Mouse (Mus musculus) hindbrain, embryonic 13.5 days (tissue): ENCODE results near the gene Cxcl5. TPM values are rescaled to one million over a fixed set of nuclear protein-coding genes. Genes with fewer than 3 reads are reported as not detected.

ENCODE experiments used
- ATAC-seq: fragments of 200-750 bp; cut with Nextera tagmentation; 2 replicates; pipeline ENCODE4 v1.8.0; 2017; ENCODE audit warnings: moderate TSS enrichment; ENCODE audit not compliant: low FRiP score
- H3K27ac ChIP-seq: fragments of 300-500 bp; sonication (generic); 2 replicates; pipeline ENCODE4 v1.5.1; 2015; ENCODE audit warnings: inconsistent platforms, mild to moderate bottlenecking, moderate library complexity
- H3K27me3 ChIP-seq: fragments of 300-500 bp; sonication (generic); 2 replicates; pipeline ENCODE4 v1.6.1; 2015; ENCODE audit warnings: mild to moderate bottlenecking, inconsistent platforms
- H3K36me3 ChIP-seq: fragments of 300-500 bp; sonication (generic); 2 replicates; pipeline ENCODE4 v1.6.1; 2015; ENCODE audit warnings: mild to moderate bottlenecking, inconsistent platforms
- H3K4me1 ChIP-seq: fragments of 300-500 bp; sonication (generic); replicated peaks from 2 replicates; pipeline ENCODE4 v1.6.1; 2015; ENCODE audit warnings: inconsistent platforms
- H3K4me2 ChIP-seq: fragments of 300-500 bp; sonication (generic); 2 replicates; pipeline ENCODE4 v1.6.1; 2015; ENCODE audit warnings: inconsistent platforms, mild to moderate bottlenecking, moderate library complexity
- H3K4me3 ChIP-seq: fragments of 300-500 bp; sonication (generic); 2 replicates; pipeline ENCODE4 v1.5.1; 2015; ENCODE audit warnings: mild to moderate bottlenecking, inconsistent platforms
- H3K9ac ChIP-seq: fragments of 300-500 bp; sonication (generic); 2 replicates; pipeline ENCODE4 v1.6.1; 2015; ENCODE audit warnings: mild to moderate bottlenecking, inconsistent platforms
- H3K9me3 ChIP-seq: fragments of 300-500 bp; sonication (generic); 2 replicates; pipeline ENCODE4 v1.6.1; 2016; ENCODE audit warnings: inconsistent platforms
- WGBS: fragments of 180-500 bp; shearing (Covaris S2); methylation state at CpG from one replicate; pipeline ENCODE4 v1.1.7; 2015; 5-methylcytosine and 5-hydroxymethylcytosine counted together
- polyA plus RNA-seq: library from polyadenylated mRNA; unstranded; fragments of >200 nt; fragmentation: Nextera tagmentation; extraction: Ambion mirVana; gene quantifications from 2 replicates; pipeline ENCODE4 v1.2.1, GENCODE M21; 2015

Cxcl5 gene
- polyA plus RNA-seq, 1 experiment from 2014 or later = 0.14 TPM

- H3K36me3 ChIP-seq = no peaks in the 10 kb centered on the region
- no peak overlapping the region for H3K27ac ChIP-seq
- H3K9me3 ChIP-seq = no peaks in the 10 kb centered on the region
- H3K4me3 ChIP-seq = no peak overlapping the region
- H3K27me3 ChIP-seq = peaks cover 19% of the 10 kb centered on the region
- no peak for ATAC-seq
- no peak overlapping the region for H3K9ac ChIP-seq
- H3K4me2 ChIP-seq = no peak overlapping the region
- WGBS = 82% methylated on average over 12 of the region's 12 CpGs
- peaks cover 4% of the 10 kb centered on the region for H3K4me1 ChIP-seq
These were observed 4.9 kb downstream of the Cxcl5 start for GRCm38 (mm10) chr5:90763912-90764665.

- Histone ChIP-seq H3K27me3 (0 out of 2 replicates have a peak, but pooled peaks cover 8% of the 10 kb centered on the region), H3K9ac (no peak overlapping the region), H3K9me3 (no peaks in the 10 kb centered on the region), H3K27ac (no peak overlapping the region), H3K4me2 (no peak overlapping the region), H3K4me3 (no peak overlapping the region), H3K4me1 (no peaks in the 10 kb centered on the region), H3K36me3 (no peaks in the 10 kb centered on the region)
- ATAC-seq = no peak
- 85% methylated on average over 8 of the region's 8 CpGs for WGBS
These were observed 6.9 kb downstream of the Cxcl5 start for GRCm38 (mm10) chr5:90765821-90766606.

GRCm38 (mm10) chr5:90768218-90768617 lies 9.1 kb downstream of the Cxcl5 start, which contains the start of gene Ppbp:
Ppbp (plus strand) TSS chr5:90768518.
- no peak within 1 kb of the TSS for H3K4me3 ChIP-seq
- WGBS = 73% methylated on average over 3 of the region's 3 CpGs
- no peak within 1 kb of the TSS for H3K9ac ChIP-seq
- no peaks in the 10 kb centered on the region for H3K9me3 ChIP-seq
- no peaks in the 10 kb centered on the region for H3K4me1 ChIP-seq
- no peak within 1 kb of the TSS for H3K4me2 ChIP-seq
- ATAC-seq = no peak
- H3K36me3 ChIP-seq = no peaks in the 10 kb centered on the region
- no peak within 1 kb of the TSS for H3K27ac ChIP-seq
- no peaks in the 10 kb centered on the region for H3K27me3 ChIP-seq

DNA sequence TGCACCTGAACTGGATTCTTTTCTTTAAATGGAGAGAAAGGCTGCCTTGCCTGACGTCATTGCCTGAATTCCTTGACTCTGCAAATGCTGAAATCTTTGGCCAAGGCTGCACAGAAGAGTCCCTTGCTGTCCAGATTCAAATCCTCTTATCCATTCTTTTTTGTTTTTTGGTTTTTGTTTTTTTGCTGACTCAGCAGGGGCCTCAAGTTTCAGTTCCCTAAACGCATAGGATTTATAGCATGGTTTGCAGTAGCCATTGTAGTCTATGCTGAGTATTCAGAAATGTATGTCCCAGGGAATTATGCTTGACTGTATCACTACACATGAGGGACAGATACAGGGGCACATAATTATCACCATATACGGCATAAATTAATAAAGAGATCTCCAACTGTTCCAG lies 12.2 kb downstream of the Cxcl5 start:
- Histone ChIP-seq H3K9ac (no peak overlapping the region), H3K27ac (no peak overlapping the region), H3K27me3 (no peaks in the 10 kb centered on the region), H3K4me3 (no peak overlapping the region), H3K4me1 (no peaks in the 10 kb centered on the region), H3K9me3 (no peaks in the 10 kb centered on the region), H3K4me2 (no peak overlapping the region), H3K36me3 (no peaks in the 10 kb centered on the region)
- 85% methylated on average over 3 of the region's 3 CpGs for WGBS
- ATAC-seq = no peak

DNA sequence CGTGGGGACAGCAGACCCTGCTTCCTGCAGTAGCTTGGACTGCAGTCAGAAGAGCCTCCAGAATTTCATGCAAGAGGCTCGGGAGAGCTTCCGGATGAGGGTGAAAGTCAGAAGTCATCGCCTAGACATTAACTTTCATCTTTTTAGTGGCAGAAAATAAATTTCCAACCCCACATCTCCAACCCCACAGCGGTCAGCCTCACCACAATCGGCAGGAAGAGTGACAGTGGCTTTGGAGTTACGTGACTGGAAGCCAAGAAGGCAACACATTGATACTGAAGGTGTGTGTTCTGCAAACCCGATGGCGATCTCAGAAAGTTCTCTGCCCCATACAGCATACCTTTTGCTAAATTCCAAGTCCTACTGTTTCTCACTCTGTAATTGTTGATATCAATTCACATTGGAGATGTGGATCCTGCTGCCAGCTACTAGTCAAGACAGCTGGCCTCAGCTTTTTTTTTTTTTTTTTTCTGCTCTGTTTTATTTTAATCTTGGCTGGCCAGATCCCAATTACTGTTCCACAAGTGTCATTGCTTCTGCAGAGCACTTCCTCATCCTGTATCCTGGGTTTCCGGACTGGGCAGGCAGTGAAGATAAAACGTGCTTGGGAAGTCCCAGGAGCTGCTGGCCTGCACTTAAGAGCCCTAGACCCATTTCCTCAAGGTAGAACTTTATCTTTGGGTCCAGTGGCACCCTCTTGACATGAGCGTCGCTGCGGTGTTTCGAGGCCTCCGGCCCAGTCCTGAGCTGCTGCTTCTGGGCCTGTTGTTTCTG lies 12.9 kb downstream of the Cxcl5 start, which contains the start of gene Pf4:
Gene Pf4, plus strand, starts transcription at position 556 of the 774 bp plus-strand sequence.
- H3K9me3 ChIP-seq = no peaks in the 10 kb centered on the region
- WGBS = 88% methylated on average over 16 of the region's 16 CpGs
- no peak for ATAC-seq
- no peak within 1 kb of the TSS for H3K9ac ChIP-seq
- no peaks in the 10 kb centered on the region for H3K36me3 ChIP-seq
- H3K4me1 ChIP-seq = no peaks in the 10 kb centered on the region
- H3K4me3 ChIP-seq = no peak within 1 kb of the TSS
- H3K27me3 ChIP-seq = no peaks in the 10 kb centered on the region
- no peak within 1 kb of the TSS for H3K4me2 ChIP-seq
- no peak within 1 kb of the TSS for H3K27ac ChIP-seq

DNA sequence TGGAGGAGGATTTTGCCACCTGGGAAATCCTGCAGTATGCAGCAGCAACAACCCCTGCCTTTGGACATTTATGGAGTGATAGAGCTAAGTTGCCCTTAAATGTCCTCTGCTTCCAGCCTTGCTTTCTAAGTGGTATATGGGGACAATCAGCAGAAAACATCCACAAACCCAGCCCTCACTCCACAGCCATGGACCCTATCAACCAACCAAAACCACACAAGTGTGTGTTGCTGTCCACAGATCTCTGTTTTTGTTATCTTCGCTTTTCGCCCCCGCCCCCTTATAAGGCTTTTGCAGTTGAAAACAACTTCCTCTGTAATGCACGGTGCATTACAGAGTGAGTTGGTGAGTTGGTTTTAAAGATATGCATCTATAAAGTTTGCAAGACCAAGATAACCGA lies 16.4 kb downstream of the Cxcl5 start:
- H3K4me1 ChIP-seq = no peaks in the 10 kb centered on the region
- H3K27ac ChIP-seq = no peak overlapping the region
- H3K36me3 ChIP-seq = no peaks in the 10 kb centered on the region
- no peaks in the 10 kb centered on the region for H3K27me3 ChIP-seq
- no peak overlapping the region for H3K4me3 ChIP-seq
- H3K4me2 ChIP-seq = no peak overlapping the region
- ATAC-seq = no peak
- WGBS = 97% methylated on average over 5 of the region's 5 CpGs
- H3K9me3 ChIP-seq = no peaks in the 10 kb centered on the region
- H3K9ac ChIP-seq = no peak overlapping the region

DNA sequence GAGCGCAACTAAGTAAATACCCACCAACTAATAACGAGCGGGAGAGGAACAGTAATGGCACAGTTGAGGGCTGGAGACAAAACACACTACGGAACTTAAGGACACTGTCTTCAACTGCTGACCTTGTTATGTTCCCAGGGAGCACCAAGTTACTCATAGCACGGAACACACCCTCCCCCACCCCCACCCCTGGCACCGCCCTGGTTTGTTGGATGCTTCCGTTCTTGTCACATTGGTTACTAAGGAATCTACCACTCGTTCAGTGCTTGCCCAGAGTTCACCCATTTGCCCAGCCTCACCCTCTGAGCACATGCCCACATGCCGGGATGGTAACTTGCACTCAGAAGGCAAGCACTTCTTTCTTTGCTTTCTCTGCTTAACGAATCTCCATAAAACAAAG lies 18.5 kb downstream of the Cxcl5 start:
- ATAC-seq = no peak
- Histone ChIP-seq H3K36me3 (no peaks in the 10 kb centered on the region), H3K4me3 (no peak overlapping the region), H3K27me3 (no peaks in the 10 kb centered on the region), H3K27ac (no peak overlapping the region), H3K4me1 (no peaks in the 10 kb centered on the region), H3K9me3 (no peaks in the 10 kb centered on the region), H3K9ac (no peak overlapping the region), H3K4me2 (no peak overlapping the region)
- WGBS = 75% methylated on average over 10 of the region's 10 CpGs

DNA sequence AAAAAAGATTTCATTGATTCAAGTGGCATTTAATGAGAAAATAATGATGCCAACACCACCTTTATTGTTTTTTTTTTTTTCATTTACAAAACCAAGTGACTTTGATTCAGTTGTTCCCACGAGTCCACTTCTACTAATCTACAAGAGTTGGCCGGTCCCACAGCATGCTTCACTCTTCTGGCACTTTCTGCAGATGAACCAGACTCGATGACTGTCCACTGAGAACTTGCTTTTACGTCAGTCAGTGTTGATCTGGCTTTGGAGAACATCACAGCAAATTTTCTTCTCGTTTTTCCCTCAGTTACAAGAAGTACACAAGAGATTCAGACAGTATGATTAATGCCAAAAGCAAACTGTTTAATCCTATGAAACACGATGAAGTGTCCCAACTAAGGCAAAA lies 19.7 kb downstream of the Cxcl5 start:
- H3K27me3 ChIP-seq = no peaks in the 10 kb centered on the region
- H3K36me3 ChIP-seq = no peaks in the 10 kb centered on the region
- ATAC-seq = no peak
- no peak overlapping the region for H3K4me3 ChIP-seq
- H3K4me1 ChIP-seq = no peaks in the 10 kb centered on the region
- no peak overlapping the region for H3K27ac ChIP-seq
- WGBS = 86% methylated on average over 6 of the region's 6 CpGs
- no peaks in the 10 kb centered on the region for H3K9me3 ChIP-seq
- H3K9ac ChIP-seq = no peak overlapping the region
- H3K4me2 ChIP-seq = no peak overlapping the region

GRCm38 (mm10) chr5:90783697-90784096 lies 24.5 kb downstream of the Cxcl5 start:
- Histone ChIP-seq H3K36me3 (no peaks in the 10 kb centered on the region), H3K9me3 (no peaks in the 10 kb centered on the region), H3K4me3 (no peak overlapping the region), H3K4me1 (peaks cover 8% of the 10 kb centered on the region), H3K4me2 (no peak overlapping the region), H3K27me3 (peaks cover 4% of the 10 kb centered on the region; the same call in 1 of the 2 replicates), H3K9ac (no peak overlapping the region), H3K27ac (no peak overlapping the region)
- no peak for ATAC-seq
- WGBS = 84% methylated on average over 3 of the region's 3 CpGs

GRCm38 (mm10) chr5:90785659-90786588 lies 26.8 kb downstream of the Cxcl5 start, which contains the start of gene Cxcl3:
Cxcl3 (plus strand) TSS chr5:90786103.
- peaks cover 4% of the 10 kb centered on the region; the same call in 1 of the 2 replicates for H3K27me3 ChIP-seq

DNA sequence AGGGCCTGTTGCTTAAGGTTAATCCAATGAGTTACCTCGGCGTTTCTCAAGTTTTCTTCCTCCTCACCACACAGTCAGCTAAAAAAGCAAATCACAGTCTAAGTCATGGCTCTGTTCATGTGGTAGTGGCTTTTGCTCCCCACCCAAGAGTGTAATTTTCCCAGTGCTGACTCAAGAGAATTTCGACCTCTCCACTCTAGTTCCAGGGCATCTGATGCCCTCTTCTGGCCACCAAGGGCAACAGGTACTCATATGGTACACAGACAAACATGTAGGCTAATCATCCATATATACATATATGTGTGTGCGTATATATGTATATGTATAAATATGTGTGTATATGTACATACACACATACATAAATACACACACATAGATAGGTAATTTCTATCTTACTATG lies 29.0 kb downstream of the Cxcl5 start:
- ATAC-seq = no peak
- H3K27ac ChIP-seq = no peak overlapping the region
- H3K4me3 ChIP-seq = no peak overlapping the region
- 79% methylated on average over 4 of the region's 4 CpGs for WGBS
- no peaks in the 10 kb centered on the region for H3K9me3 ChIP-seq
- no peak overlapping the region for H3K9ac ChIP-seq
- H3K4me1 ChIP-seq = peaks cover 8% of the 10 kb centered on the region
- H3K36me3 ChIP-seq = no peaks in the 10 kb centered on the region
- H3K27me3 ChIP-seq = peaks cover 4% of the 10 kb centered on the region; the same call in 1 of the 2 replicates
- no peak overlapping the region for H3K4me2 ChIP-seq

More at GRCm38 (mm10) chr5:90785659-90786588, 26.8 kb downstream of the Cxcl5 start, which contains the start of gene Cxcl3:
- Histone ChIP-seq H3K9ac (peak within 1 kb of the TSS; percentile 51; the same call in 1 of the 2 replicates), H3K27ac (no peak within 1 kb of the TSS), H3K4me2 (peak within 1 kb of the TSS; percentile 73), H3K4me3 (peak within 1 kb of the TSS; percentile 39), H3K4me1 (peaks cover 8% of the 10 kb centered on the region), H3K9me3 (no peaks in the 10 kb centered on the region), H3K36me3 (no peaks in the 10 kb centered on the region)
- peak; percentile 91 for ATAC-seq
- 18% methylated on average over 26 of the region's 26 CpGs for WGBS
